Mouse (Mus musculus): ENCODE measurements around the gene Tspan17. TPM values are rescaled to one million over a fixed set of nuclear protein-coding genes. Genes with fewer than 3 reads are reported as not detected.

Tspan17 gene
- total RNA-seq, 1 experiment from 2014 or later: 6.9 TPM

GRCm38 (mm10) chr13:54798740-54799139 is 9.6 kb downstream of the Tspan17 start:
- no peak for ATAC-seq (replicated peaks; ENCODE audit: insufficient number of reproducible peaks, low FRiP score, low TSS enrichment, poor library complexity, severe bottlenecking)

- peak; percentile 47; the same call in 1 of the 2 replicates for ATAC-seq (replicated peaks; ENCODE audit: insufficient number of reproducible peaks, low FRiP score, low TSS enrichment, poor library complexity, severe bottlenecking)
Measured at GRCm38 (mm10) chr13:54799701-54800100, 10.5 kb downstream of the Tspan17 start.

GRCm38 (mm10) chr13:54800206-54800605 is 11.0 kb downstream of the Tspan17 start:
- ATAC-seq (replicated peaks; ENCODE audit: insufficient number of reproducible peaks, low FRiP score, low TSS enrichment, poor library complexity, severe bottlenecking): no peak

GRCm38 (mm10) chr13:54803010-54803409 is 13.8 kb downstream of the Tspan17 start:
- no peak for ATAC-seq (replicated peaks; ENCODE audit: insufficient number of reproducible peaks, low FRiP score, low TSS enrichment, poor library complexity, severe bottlenecking)

- ATAC-seq (replicated peaks; ENCODE audit: insufficient number of reproducible peaks, low FRiP score, low TSS enrichment, poor library complexity, severe bottlenecking): no peak
Measured at GRCm38 (mm10) chr13:54805134-54805838, 16.1 kb downstream of the Tspan17 start.

- ATAC-seq (replicated peaks; ENCODE audit: insufficient number of reproducible peaks, low FRiP score, low TSS enrichment, poor library complexity, severe bottlenecking): no peak
Measured at GRCm38 (mm10) chr13:54806434-54806976, 17.3 kb downstream of the Tspan17 start.

- no peak for ATAC-seq (replicated peaks; ENCODE audit: insufficient number of reproducible peaks, low FRiP score, low TSS enrichment, poor library complexity, severe bottlenecking)
Measured at GRCm38 (mm10) chr13:54808067-54808466, 18.9 kb downstream of the Tspan17 start.

GRCm38 (mm10) chr13:54811476-54811875 is 22.3 kb downstream of the Tspan17 start:
- no peak for ATAC-seq (replicated peaks; ENCODE audit: insufficient number of reproducible peaks, low FRiP score, low TSS enrichment, poor library complexity, severe bottlenecking)

GRCm38 (mm10) chr13:54813381-54813780 is 24.2 kb downstream of the Tspan17 start:
- ATAC-seq (replicated peaks; ENCODE audit: insufficient number of reproducible peaks, low FRiP score, low TSS enrichment, poor library complexity, severe bottlenecking): no peak

GRCm38 (mm10) chr13:54818399-54819254 is 29.4 kb downstream of the Tspan17 start:
- no peak for ATAC-seq (replicated peaks; ENCODE audit: insufficient number of reproducible peaks, low FRiP score, low TSS enrichment, poor library complexity, severe bottlenecking)

GRCm38 (mm10) chr13:54821106-54821505 is 31.9 kb downstream of the Tspan17 start:
- ATAC-seq (replicated peaks; ENCODE audit: insufficient number of reproducible peaks, low FRiP score, low TSS enrichment, poor library complexity, severe bottlenecking): no peak

- ATAC-seq (replicated peaks; ENCODE audit: insufficient number of reproducible peaks, low FRiP score, low TSS enrichment, poor library complexity, severe bottlenecking): no peak
Measured at GRCm38 (mm10) chr13:54821931-54822330, 32.8 kb downstream of the Tspan17 start.

- ATAC-seq (replicated peaks; ENCODE audit: insufficient number of reproducible peaks, low FRiP score, low TSS enrichment, poor library complexity, severe bottlenecking): no peak
Measured at GRCm38 (mm10) chr13:54824111-54824931, 35.1 kb downstream of the Tspan17 start.

- no peak for ATAC-seq (replicated peaks; ENCODE audit: insufficient number of reproducible peaks, low FRiP score, low TSS enrichment, poor library complexity, severe bottlenecking)
Measured at GRCm38 (mm10) chr13:54827992-54828391, 38.8 kb downstream of the Tspan17 start.

GRCm38 (mm10) chr13:54828508-54828907 is 39.3 kb downstream of the Tspan17 start:
- no peak for ATAC-seq (replicated peaks; ENCODE audit: insufficient number of reproducible peaks, low FRiP score, low TSS enrichment, poor library complexity, severe bottlenecking)

GRCm38 (mm10) chr13:54829450-54829849 is 40.3 kb downstream of the Tspan17 start:
- ATAC-seq (replicated peaks; ENCODE audit: insufficient number of reproducible peaks, low FRiP score, low TSS enrichment, poor library complexity, severe bottlenecking): no peak

GRCm38 (mm10) chr13:54836351-54837030 is 47.3 kb downstream of the Tspan17 start:
- ATAC-seq (replicated peaks; ENCODE audit: insufficient number of reproducible peaks, low FRiP score, low TSS enrichment, poor library complexity, severe bottlenecking): no peak

- no peak for ATAC-seq (replicated peaks; ENCODE audit: insufficient number of reproducible peaks, low FRiP score, low TSS enrichment, poor library complexity, severe bottlenecking)
Measured at GRCm38 (mm10) chr13:54837061-54837460, 47.9 kb downstream of the Tspan17 start.

Measured in monocyte, adult 5-6 weeks (primary cell).